Mouse (Mus musculus) limb, embryonic 11.5 days (tissue): ENCODE measurements around the gene Fcmr. TPM values are rescaled to one million over a fixed set of nuclear protein-coding genes. Genes with fewer than 3 reads are reported as not detected.

Experiments used
- ATAC-seq: fragments of 200-750 bp; cut with Nextera tagmentation; 2 replicates; pipeline ENCODE4 v1.8.0; 2017; ENCODE audit warnings: low read depth; ENCODE audit not compliant: insufficient number of reproducible peaks, low FRiP score, low TSS enrichment
- DNase-seq: peaks from one replicate; pipeline ENCODE4 v3.0.0-alpha.2; 2015; ENCODE audit warnings: low spot score
- H3K27ac ChIP-seq: fragments of 300-500 bp; sonication (generic); replicated peaks from 2 replicates; pipeline ENCODE4 v1.5.1; 2014; ENCODE audit warnings: low read depth, mild to moderate bottlenecking, low read length
- H3K27me3 ChIP-seq: fragments of 300-500 bp; sonication (generic); 2 replicates; pipeline ENCODE4 v1.6.1; 2014; ENCODE audit warnings: mild to moderate bottlenecking, low read length, mixed read lengths; ENCODE audit not compliant: control insufficient read depth, insufficient read depth
- H3K36me3 ChIP-seq: fragments of 300-500 bp; sonication (generic); 2 replicates; pipeline ENCODE4 v1.6.1; 2014; ENCODE audit warnings: mild to moderate bottlenecking, low read length, moderate library complexity, mixed read lengths; ENCODE audit not compliant: control insufficient read depth, insufficient read depth
- H3K4me1 ChIP-seq: fragments of 300-500 bp; sonication (generic); 2 replicates; pipeline ENCODE4 v1.6.1; 2014; ENCODE audit warnings: low read length, mixed read lengths; ENCODE audit not compliant: control insufficient read depth, insufficient read depth
- H3K4me2 ChIP-seq: fragments of 300-500 bp; sonication (generic); 2 replicates; pipeline ENCODE4 v1.6.1; 2014; ENCODE audit warnings: low read depth, mild to moderate bottlenecking, moderate library complexity; ENCODE audit not compliant: severe bottlenecking
- H3K4me3 ChIP-seq: fragments of 300-500 bp; sonication (generic); 2 replicates; pipeline ENCODE4 v1.5.1; 2014; ENCODE audit warnings: low read depth, low read length
- H3K9ac ChIP-seq: fragments of 300-500 bp; sonication (generic); 2 replicates; pipeline ENCODE4 v1.6.1; 2014; ENCODE audit warnings: mild to moderate bottlenecking, low read length
- H3K9me3 ChIP-seq: fragments of 300-500 bp; sonication (generic); 2 replicates; pipeline ENCODE4 v1.6.1; 2016; ENCODE audit warnings: low read length; ENCODE audit not compliant: control insufficient read depth
- whole genome bisulfite sequencing: fragments of 180-500 bp; shearing (Covaris S2); extraction: QIAGEN DNeasy Blood & Tissue Kit; methylation state at CpG from one replicate; pipeline ENCODE4 v1.1.7; 2014; 5-methylcytosine and 5-hydroxymethylcytosine counted together
- polyA plus RNA-seq: library from polyadenylated mRNA; unstranded; fragments of >200 nt; fragmentation: Nextera tagmentation; extraction: Ambion mirVana; gene quantifications from 2 replicates; pipeline ENCODE4 v1.2.1, GENCODE M21; 2014

The Fcmr gene
- polyA plus RNA-seq, 1 experiment from 2014 or later: 0.45 TPM

DNA sequence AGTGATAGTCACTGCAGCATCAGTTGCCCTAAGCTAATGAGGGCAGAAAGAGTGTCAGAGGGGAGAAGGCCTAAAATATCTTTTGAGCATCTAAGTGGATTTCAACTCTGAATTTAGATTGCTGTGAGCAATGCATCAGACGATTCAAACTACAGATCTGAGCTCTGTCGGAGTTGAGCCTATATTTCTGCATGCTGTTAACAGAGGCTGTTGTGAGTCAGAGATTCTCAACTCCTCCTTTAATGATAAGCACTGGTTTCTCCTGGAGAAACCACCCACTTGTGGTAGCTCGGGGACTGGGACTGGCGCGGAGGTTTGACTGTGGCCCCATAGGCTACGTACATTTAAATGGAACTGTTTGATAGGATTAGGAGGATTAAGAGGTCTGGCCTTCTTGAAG lies 29.0 kb downstream of the Fcmr start:
- 70% methylated on average over 6 of the region's 6 CpGs for WGBS
- no peak for ATAC-seq
- Histone ChIP-seq H3K9ac (no peak overlapping the region), H3K4me1 (no peaks in the 10 kb centered on the region), H3K4me3 (no peak overlapping the region), H3K36me3 (no peaks in the 10 kb centered on the region), H3K27me3 (no peaks in the 10 kb centered on the region), H3K4me2 (no peak overlapping the region), H3K27ac (no peak overlapping the region), H3K9me3 (no peaks in the 10 kb centered on the region)
- DNase-seq: no peak

- Histone ChIP-seq H3K4me3 (no peak overlapping the region), H3K4me1 (no peaks in the 10 kb centered on the region), H3K4me2 (no peak overlapping the region), H3K27me3 (no peaks in the 10 kb centered on the region), H3K27ac (no peak overlapping the region), H3K9ac (no peak overlapping the region), H3K9me3 (no peaks in the 10 kb centered on the region), H3K36me3 (no peaks in the 10 kb centered on the region)
- ATAC-seq (no peak), DNase-seq (no peak)
- 87% methylated on average over 7 of the region's 7 CpGs for WGBS
These were observed 37.0 kb downstream of the Fcmr start for GRCm38 (mm10) chr1:130902505-130902904.

- no peaks in the 10 kb centered on the region for H3K36me3 ChIP-seq
- no peak within 1 kb of the TSS for H3K4me2 ChIP-seq
- no peak within 1 kb of the TSS for H3K4me3 ChIP-seq
- no peak within 1 kb of the TSS for H3K27ac ChIP-seq
- no peak within 1 kb of the TSS for H3K9ac ChIP-seq
- ATAC-seq: no peak
- DNase-seq: no peak
- H3K27me3 ChIP-seq: no peaks in the 10 kb centered on the region
- no peaks in the 10 kb centered on the region for H3K4me1 ChIP-seq
- no peaks in the 10 kb centered on the region for H3K9me3 ChIP-seq
- 91% methylated on average over 12 of the region's 12 CpGs for WGBS
These were observed 46.0 kb downstream of the Fcmr start, which contains the start of gene Il20 for GRCm38 (mm10) chr1:130911401-130912010. Gene Il20 (minus strand): TSS chr1:130911451.

- WGBS: 16% methylated on average over 1 of the region's 1 CpGs
These were observed 53.0 kb downstream of the Fcmr start for GRCm38 (mm10) chr1:130918323-130918980.

GRCm38 (mm10) chr1:130926484-130926883 lies 61.0 kb downstream of the Fcmr start:
- Histone ChIP-seq H3K27ac (no peak overlapping the region), H3K4me2 (no peak overlapping the region), H3K36me3 (no peaks in the 10 kb centered on the region), H3K9me3 (no peaks in the 10 kb centered on the region), H3K4me3 (no peak overlapping the region), H3K27me3 (no peaks in the 10 kb centered on the region), H3K4me1 (no peaks in the 10 kb centered on the region), H3K9ac (no peak overlapping the region)
- no peak for ATAC-seq
- DNase-seq: no peak

More at GRCm38 (mm10) chr1:130918323-130918980, 53.0 kb downstream of the Fcmr start:
- Histone ChIP-seq H3K4me1 (no peaks in the 10 kb centered on the region), H3K4me2 (no peak overlapping the region), H3K9ac (no peak overlapping the region), H3K4me3 (no peak overlapping the region), H3K27me3 (no peaks in the 10 kb centered on the region), H3K36me3 (no peaks in the 10 kb centered on the region), H3K9me3 (no peaks in the 10 kb centered on the region), H3K27ac (no peak overlapping the region)
- DNase-seq: no peak
- ATAC-seq: no peak

Other genes with a start within 250 kb of the Fcmr start
- gene Zp3r, start 236.0 kb upstream of the Fcmr start, polyA plus RNA-seq: not detected in 2 replicates
- gene C4bp, start 204.0 kb upstream of the Fcmr start, polyA plus RNA-seq: not detected in 2 replicates
- gene Gm29427, start 149.9 kb upstream of the Fcmr start, polyA plus RNA-seq: not detected in 2 replicates
- gene Yod1, start 148.3 kb upstream of the Fcmr start, polyA plus RNA-seq: 5.9 and 7.2 TPM in 2 replicates
- 4.5 and 5.8 TPM in 2 replicates for gene Pfkfb2, start 136.4 kb upstream of the Fcmr start, polyA plus RNA-seq
- gene AA986860, start 133.7 kb upstream of the Fcmr start, polyA plus RNA-seq: 0.34 and 0.59 TPM in 2 replicates
- not detected in 2 replicates for gene Fcamr, start 64.8 kb upstream of the Fcmr start, polyA plus RNA-seq
- not detected in 2 replicates for gene Pigr, start 39.0 kb upstream of the Fcmr start, polyA plus RNA-seq
- not detected in 2 replicates for gene Il24, start 21.8 kb downstream of the Fcmr start, polyA plus RNA-seq
- not detected in 2 replicates for gene Il20, start 45.8 kb downstream of the Fcmr start, polyA plus RNA-seq
- not detected in 2 replicates for gene Il19, start 74.4 kb downstream of the Fcmr start, polyA plus RNA-seq
- gene Il10, start 154.2 kb downstream of the Fcmr start, polyA plus RNA-seq: 0.24 TPM in 1 of 2 replicates, not detected in the other
- 43.5 and 47.6 TPM in 2 replicates for gene Mapkapk2, start 232.2 kb downstream of the Fcmr start, polyA plus RNA-seq